Mouse (Mus musculus) embryonic facial prominence, embryonic 11.5 days (tissue): ENCODE measurements around the gene Asb16. TPM values are rescaled to one million over a fixed set of nuclear protein-coding genes. Genes with fewer than 3 reads are reported as not detected.

Experiments used
- ATAC-seq: fragments of 200-750 bp; cut with Nextera tagmentation; replicated peaks from 2 replicates; pipeline ENCODE4 v1.8.0; 2017; ENCODE audit warnings: low read depth; ENCODE audit not compliant: insufficient number of reproducible peaks, low FRiP score, low TSS enrichment
- DNase-seq: peaks from one replicate; pipeline ENCODE4 v3.0.0-alpha.2; 2015; ENCODE audit warnings: low spot score
- H3K27ac ChIP-seq: fragments of 300-500 bp; sonication (generic); replicated peaks from 2 replicates; pipeline ENCODE4 v1.5.1; 2014; ENCODE audit warnings: mild to moderate bottlenecking, low read depth, low read length, control low read depth
- H3K27me3 ChIP-seq: fragments of 300-500 bp; sonication (generic); 2 replicates; pipeline ENCODE4 v1.6.1; 2014; ENCODE audit warnings: mild to moderate bottlenecking, low read length, moderate library complexity, mixed read lengths; ENCODE audit not compliant: control insufficient read depth, insufficient read depth
- H3K36me3 ChIP-seq: fragments of 300-500 bp; sonication (generic); replicated peaks from 2 replicates; pipeline ENCODE4 v1.6.1; 2014; ENCODE audit warnings: low read depth, mild to moderate bottlenecking, low read length, moderate library complexity, mixed read lengths; ENCODE audit not compliant: control insufficient read depth, insufficient read depth
- H3K4me1 ChIP-seq: fragments of 300-500 bp; sonication (generic); 2 replicates; pipeline ENCODE4 v1.6.1; 2014; ENCODE audit warnings: low read length, mixed read lengths; ENCODE audit not compliant: control insufficient read depth, insufficient read depth
- H3K4me2 ChIP-seq: fragments of 300-500 bp; sonication (generic); 2 replicates; pipeline ENCODE4 v1.6.1; 2014; ENCODE audit warnings: low read depth, mild to moderate bottlenecking, control low read depth, low read length, moderate library complexity
- H3K4me3 ChIP-seq: fragments of 300-500 bp; sonication (generic); 2 replicates; pipeline ENCODE4 v1.5.1; 2014; ENCODE audit warnings: low read depth, low read length, control low read depth
- H3K9ac ChIP-seq: fragments of 300-500 bp; sonication (generic); replicated peaks from 2 replicates; pipeline ENCODE4 v1.6.1; 2014; ENCODE audit warnings: mild to moderate bottlenecking, control low read depth, low read length
- H3K9me3 ChIP-seq: fragments of 300-500 bp; sonication (generic); replicated peaks from 2 replicates; pipeline ENCODE4 v1.6.1; 2016; ENCODE audit warnings: mild to moderate bottlenecking, low read length, inconsistent platforms, mixed read lengths; ENCODE audit not compliant: control insufficient read depth
- WGBS: fragments of 180-500 bp; shearing (Covaris S2); extraction: QIAGEN DNeasy Blood & Tissue Kit; methylation state at CpG from one replicate; pipeline ENCODE4 v1.1.7; 2014; 5-methylcytosine and 5-hydroxymethylcytosine counted together
- polyA plus RNA-seq: library from polyadenylated mRNA; unstranded; fragments of >200 nt; fragmentation: Nextera tagmentation; extraction: Ambion mirVana; gene quantifications from 2 replicates; pipeline ENCODE4 v1.2.1, GENCODE M21; 2014

Asb16 gene
- polyA plus RNA-seq, 1 experiment from 2014 or later, result 0.11 TPM

- H3K9me3 ChIP-seq, result no peaks in the 10 kb centered on the region
- 94% methylated on average over 3 of the region's 3 CpGs for WGBS
- DNase-seq (no peak), ATAC-seq (no peak)
- H3K27me3 ChIP-seq, result no peaks in the 10 kb centered on the region
- no peak overlapping the region for H3K4me3 ChIP-seq
- no peak overlapping the region for H3K27ac ChIP-seq
- H3K4me1 ChIP-seq, result no peaks in the 10 kb centered on the region
- H3K4me2 ChIP-seq, result no peak overlapping the region
- H3K36me3 ChIP-seq, result peaks cover 6% of the 10 kb centered on the region; the same call in 1 of the 2 replicates
- H3K9ac ChIP-seq, result no peak overlapping the region
These were observed 10.0 kb upstream of the Asb16 start for GRCm38 (mm10) chr11:102258521-102258920.

- no peak for DNase-seq
- no peaks in the 10 kb centered on the region for H3K4me1 ChIP-seq
- no peak overlapping the region for H3K9ac ChIP-seq
- H3K4me2 ChIP-seq, result no peak overlapping the region
- H3K4me3 ChIP-seq, result no peak overlapping the region
- peaks cover 6% of the 10 kb centered on the region for H3K36me3 ChIP-seq
- ATAC-seq, result no peak
- 92% methylated on average over 7 of the region's 7 CpGs for WGBS
- no peak overlapping the region for H3K27ac ChIP-seq
- no peaks in the 10 kb centered on the region for H3K9me3 ChIP-seq
- no peaks in the 10 kb centered on the region for H3K27me3 ChIP-seq
These were observed 5.3 kb upstream of the Asb16 start for GRCm38 (mm10) chr11:102263211-102263610.

GRCm38 (mm10) chr11:102265816-102266215 lies 2.7 kb upstream of the Asb16 start:
- no peaks in the 10 kb centered on the region for H3K27me3 ChIP-seq
- no peak overlapping the region for H3K9ac ChIP-seq
- no peak overlapping the region for H3K4me2 ChIP-seq
- no peak for ATAC-seq
- no peak overlapping the region for H3K4me3 ChIP-seq
- no peak for DNase-seq
- no peak overlapping the region for H3K27ac ChIP-seq
- H3K9me3 ChIP-seq, result no peaks in the 10 kb centered on the region
- WGBS, result 62% methylated on average over 14 of the region's 14 CpGs
- H3K4me1 ChIP-seq, result no peaks in the 10 kb centered on the region
- peaks cover 2% of the 10 kb centered on the region; the same call in 1 of the 2 replicates for H3K36me3 ChIP-seq

GRCm38 (mm10) chr11:102266631-102267355 lies 1.8 kb upstream of the Asb16 start:
- Histone ChIP-seq H3K27me3 (no peaks in the 10 kb centered on the region), H3K4me2 (no peak overlapping the region), H3K27ac (no peak overlapping the region), H3K4me1 (no peaks in the 10 kb centered on the region), H3K4me3 (no peak overlapping the region), H3K9ac (peak overlapping the region; percentile 22), H3K9me3 (no peaks in the 10 kb centered on the region), H3K36me3 (peaks cover 2% of the 10 kb centered on the region; the same call in 1 of the 2 replicates)
- DNase-seq (no peak), ATAC-seq (peak; percentile 12; the same call in 1 of the 2 replicates)
- 87% methylated on average over 8 of the region's 8 CpGs for WGBS

GRCm38 (mm10) chr11:102267480-102267879 lies 1.1 kb upstream of the Asb16 start:
- Histone ChIP-seq H3K27me3 (no peaks in the 10 kb centered on the region), H3K27ac (no peak overlapping the region), H3K4me2 (no peak overlapping the region), H3K9ac (peak overlapping the region; percentile 22), H3K9me3 (no peaks in the 10 kb centered on the region), H3K36me3 (no peaks in the 10 kb centered on the region; the same call in 1 of the 2 replicates), H3K4me3 (no peak overlapping the region), H3K4me1 (no peaks in the 10 kb centered on the region)
- DNase-seq (peak; percentile 85), ATAC-seq (peak; percentile 75; the same call in 1 of the 2 replicates)
- WGBS, result 6% methylated on average over 11 of the region's 11 CpGs

- DNase-seq (peak; percentile 61), ATAC-seq (peak; percentile 77)
- Histone ChIP-seq H3K27me3 (no peaks in the 10 kb centered on the region), H3K4me1 (peaks cover 3% of the 10 kb centered on the region), H3K4me3 (peak overlapping the region; percentile 37), H3K9ac (peak overlapping the region; percentile 73), H3K9me3 (no peaks in the 10 kb centered on the region), H3K27ac (no peak overlapping the region), H3K36me3 (no peaks in the 10 kb centered on the region), H3K4me2 (peak overlapping the region; percentile 81)
- 1% methylated on average over 33 of the region's 33 CpGs for WGBS
These were observed 7.9 kb downstream of the Asb16 start for GRCm38 (mm10) chr11:102276411-102276915.

- H3K4me1 ChIP-seq, result peaks cover 3% of the 10 kb centered on the region
- H3K4me2 ChIP-seq, result no peak overlapping the region
- no peaks in the 10 kb centered on the region for H3K27me3 ChIP-seq
- H3K9ac ChIP-seq, result no peak overlapping the region
- no peak overlapping the region for H3K4me3 ChIP-seq
- no peaks in the 10 kb centered on the region for H3K9me3 ChIP-seq
- ATAC-seq, result no peak
- no peaks in the 10 kb centered on the region for H3K36me3 ChIP-seq
- DNase-seq, result no peak
- 54% methylated on average over 9 of the region's 12 CpGs for whole genome bisulfite sequencing
- no peak overlapping the region for H3K27ac ChIP-seq
These were observed 9.2 kb downstream of the Asb16 start for GRCm38 (mm10) chr11:102277754-102278153.

GRCm38 (mm10) chr11:102279595-102279994 lies 11.1 kb downstream of the Asb16 start:
- Histone ChIP-seq H3K9ac (no peak overlapping the region), H3K4me1 (peaks cover 3% of the 10 kb centered on the region), H3K4me2 (no peak overlapping the region), H3K9me3 (no peaks in the 10 kb centered on the region), H3K27ac (no peak overlapping the region), H3K4me3 (no peak overlapping the region), H3K27me3 (no peaks in the 10 kb centered on the region), H3K36me3 (no peaks in the 10 kb centered on the region)
- ATAC-seq (no peak), DNase-seq (no peak)
- WGBS, result 94% methylated on average over 3 of the region's 3 CpGs
